Mouse (Mus musculus) gastrocnemius, adult 8-10 months (tissue): Measurements from ENCODE around the gene Tnfrsf4. TPM values are rescaled to one million over a fixed set of nuclear protein-coding genes. Genes with fewer than 3 reads are reported as not detected.

Experiments used
- DNase-seq, 2 experiments: peaks; one replicate each; pipeline ENCODE4 v3.0.0; 2022; ENCODE audit warnings: low spot score in 2 of 2
- total RNA-seq, 4 experiments: library from RNA; stranded (reverse); gene quantifications; 2 replicates each; pipeline ENCODE4 v1.2.4; 2022

Gene Tnfrsf4
- 1 to 10 TPM in 3 of 4 experiments, under 1 TPM in 1; 0.65 to 1.9 (median 1.4) TPM for total RNA-seq

DNA sequence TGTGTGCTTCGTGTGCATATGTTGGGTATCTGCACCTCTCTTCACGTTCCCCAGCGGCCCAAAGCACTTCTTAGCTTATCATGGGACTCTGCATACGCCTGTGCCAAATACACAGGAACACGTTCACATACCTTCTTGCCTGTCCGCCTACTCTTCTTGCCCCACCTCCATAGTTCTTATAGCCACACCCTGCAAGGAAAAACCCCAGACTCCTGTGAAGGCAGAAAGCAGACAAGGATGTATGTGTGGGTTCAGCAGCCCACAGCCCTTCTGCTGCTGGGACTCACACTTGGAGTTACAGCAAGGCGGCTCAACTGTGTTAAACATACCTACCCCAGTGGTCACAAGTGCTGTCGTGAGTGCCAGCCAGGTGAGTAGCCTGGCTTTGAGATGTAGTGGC lies at the start of gene Tnfrsf4:
Tnfrsf4 (plus strand) TSS at position 207 of the 400 bp plus-strand sequence.
- no peak for DNase-seq

- no peak for DNase-seq
Measured at GRCm38 (mm10) chr4:155964396-155964795, 49.2 kb upstream of the Tnfrsf4 start.

- DNase-seq = no peak
Measured at GRCm38 (mm10) chr4:155969043-155969653, 44.5 kb upstream of the Tnfrsf4 start.

DNA sequence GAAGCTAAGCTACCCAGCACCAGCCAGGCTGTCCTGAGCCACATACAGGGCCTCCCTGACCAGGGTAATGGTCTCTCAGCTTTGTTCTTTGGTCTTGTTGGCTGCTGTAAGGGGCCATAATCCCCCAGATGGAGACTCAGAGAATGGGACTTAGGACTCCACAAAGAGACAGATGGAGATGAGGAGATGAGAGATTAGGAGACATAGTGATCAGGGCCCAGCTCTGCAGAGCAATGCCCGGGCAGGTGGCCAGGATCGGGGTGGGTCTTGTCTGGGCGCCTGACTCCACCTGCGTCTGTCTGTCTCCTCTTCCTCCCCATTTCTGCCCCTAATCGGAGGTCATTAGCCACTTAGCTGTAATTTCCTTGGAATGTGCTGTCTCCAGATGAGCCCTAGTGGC lies 43.4 kb upstream of the Tnfrsf4 start:
- DNase-seq = no peak

DNA sequence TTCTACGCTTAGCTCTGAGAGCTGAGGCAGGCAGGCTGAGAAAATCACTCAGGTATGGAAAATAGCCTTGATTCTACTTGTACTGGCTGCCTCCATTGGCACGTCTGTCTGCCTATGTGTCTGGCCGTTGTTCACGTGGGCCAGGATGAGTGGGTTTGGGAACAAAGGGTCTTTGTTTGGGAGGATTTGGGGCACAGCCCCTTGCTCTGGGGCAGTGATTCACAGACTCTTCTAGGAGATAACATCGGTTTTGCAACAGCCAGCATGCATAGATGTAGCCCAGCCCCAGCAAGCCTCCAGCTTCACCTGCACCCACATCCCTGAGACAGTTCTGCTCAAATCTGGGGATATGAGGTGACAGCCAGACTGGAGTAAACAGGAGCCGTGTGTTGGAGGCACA lies 41.0 kb upstream of the Tnfrsf4 start:
- no peak for DNase-seq

DNA sequence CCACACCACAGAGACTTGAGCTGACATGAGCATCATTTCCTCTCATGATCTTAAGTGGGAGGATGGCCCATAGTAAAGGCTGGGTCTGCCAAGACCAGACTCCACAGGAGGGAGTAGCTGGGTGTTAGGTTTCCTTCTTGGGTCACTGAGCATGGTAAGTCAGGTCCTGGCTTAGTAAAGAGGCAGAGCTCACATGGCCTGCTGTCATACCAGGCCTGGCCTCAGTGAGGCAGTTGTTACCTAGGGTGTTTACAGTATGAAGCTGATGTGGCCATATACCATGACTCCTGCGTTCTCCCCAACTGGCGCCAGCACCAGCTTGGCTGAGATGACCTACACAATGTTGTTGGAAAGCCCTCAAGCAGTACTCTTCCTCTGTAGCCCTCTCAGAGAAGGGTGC lies 40.4 kb upstream of the Tnfrsf4 start:
- DNase-seq = no peak

DNA sequence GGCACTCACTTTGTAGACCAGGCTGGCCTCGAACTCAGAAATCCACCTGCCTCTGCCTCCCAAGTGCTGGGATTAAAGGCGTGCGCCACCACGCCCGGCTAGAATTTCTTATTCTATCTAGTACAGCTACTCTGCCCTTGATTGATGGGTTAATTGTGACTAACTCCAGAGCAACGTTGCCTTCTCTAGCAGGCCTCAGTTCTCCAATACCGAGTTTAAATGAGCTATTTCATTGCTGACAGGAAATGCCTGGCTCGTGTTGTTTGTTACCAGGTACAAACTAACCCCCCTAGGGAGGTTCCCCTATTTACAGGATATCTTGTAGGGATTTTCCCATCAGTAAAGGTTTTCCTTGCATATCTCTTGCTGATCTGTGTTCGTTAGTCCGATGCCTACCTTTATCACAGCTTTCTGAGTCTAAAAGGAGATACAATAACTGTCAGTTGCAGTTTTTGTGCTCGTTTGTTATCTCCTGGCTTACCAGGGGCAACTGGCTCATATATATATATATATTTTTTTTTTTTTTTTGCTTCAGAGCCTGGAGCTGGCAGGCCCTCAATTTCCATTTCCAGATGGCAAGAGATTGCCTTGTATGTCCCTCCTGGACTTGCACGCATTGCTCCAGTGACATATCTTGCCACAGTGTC lies 32.1 kb upstream of the Tnfrsf4 start:
- DNase-seq = no peak

- DNase-seq = no peak
Measured at GRCm38 (mm10) chr4:155983788-155984187, 29.9 kb upstream of the Tnfrsf4 start.

DNA sequence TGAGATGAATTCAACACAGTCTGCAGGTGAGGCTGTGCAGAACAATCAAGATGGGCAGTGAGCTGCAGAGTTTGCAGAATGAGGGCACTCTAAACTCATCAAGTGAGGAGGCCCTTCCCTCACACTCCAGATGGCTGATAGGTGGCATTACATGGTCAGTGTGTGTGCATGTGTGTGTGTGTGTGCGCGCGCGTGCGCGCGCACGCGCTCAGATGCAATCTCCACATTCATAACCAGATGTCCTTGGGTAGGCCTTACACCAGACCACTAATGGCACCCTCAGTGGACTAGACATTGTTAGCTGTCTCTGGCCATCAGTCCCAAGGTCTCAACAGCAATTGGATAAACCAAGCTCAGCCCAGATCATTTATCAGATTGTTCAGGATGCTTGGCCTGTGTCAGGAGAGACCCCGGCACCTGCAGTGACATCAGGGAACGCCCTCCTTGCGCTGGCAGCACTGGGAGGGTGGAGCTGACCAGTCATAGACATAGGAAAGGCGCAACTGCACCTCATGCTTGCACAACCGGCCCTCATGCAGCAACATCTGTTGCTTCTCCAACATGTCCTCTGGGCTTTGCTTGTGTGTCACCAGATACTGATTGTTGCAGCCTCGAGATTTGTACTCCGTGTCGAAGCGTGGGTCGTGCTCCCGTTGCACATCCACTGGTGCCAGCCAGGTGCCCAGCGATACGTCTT lies 22.3 kb upstream of the Tnfrsf4 start:
- no peak for DNase-seq

- no peak for DNase-seq
Measured at GRCm38 (mm10) chr4:155991908-155992230, 21.8 kb upstream of the Tnfrsf4 start.

- peak; percentile 74 to 81 for DNase-seq
Measured at GRCm38 (mm10) chr4:155992241-155992905, 21.3 kb upstream of the Tnfrsf4 start, which contains the start of the genes B3galt6 and Sdf4. Gene B3galt6 (minus strand): TSS chr4:155992649. Gene Sdf4 (plus strand): TSS chr4:155992872.

DNA sequence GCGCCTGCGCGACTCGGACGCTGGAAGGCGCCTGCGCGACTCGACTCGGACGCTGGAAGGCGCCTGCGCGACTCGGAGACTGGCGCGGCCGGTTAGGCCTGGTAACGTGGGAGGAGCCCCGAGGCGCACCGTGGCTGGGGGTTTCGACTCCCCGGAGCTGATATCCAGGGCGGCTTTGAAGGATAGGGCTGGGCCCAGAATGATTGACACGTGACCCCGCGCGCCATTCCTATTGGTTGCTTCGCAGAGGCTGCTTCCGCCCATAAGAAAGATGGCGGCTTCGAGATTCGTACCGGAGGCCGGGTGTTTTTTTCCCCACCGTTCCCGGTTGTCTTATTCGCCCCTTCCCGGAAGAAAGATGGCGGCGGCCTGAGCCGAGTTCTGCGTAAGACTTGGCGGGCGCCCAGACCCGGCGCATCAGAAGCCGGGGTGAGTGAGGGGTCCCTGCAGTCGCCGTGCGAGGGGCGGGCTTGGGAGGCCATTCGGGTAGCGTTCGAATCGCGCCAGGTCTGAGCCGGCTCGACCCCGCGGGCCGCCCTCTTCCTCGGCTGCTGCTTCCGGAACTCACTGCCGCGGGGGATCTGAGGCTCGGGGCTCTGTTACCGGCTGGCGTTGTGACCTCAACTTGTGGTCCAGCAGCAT lies 20.6 kb upstream of the Tnfrsf4 start:
- DNase-seq = peak; percentile 92 to 94

- DNase-seq = no peak
Measured at GRCm38 (mm10) chr4:155993606-155994005, 20.0 kb upstream of the Tnfrsf4 start.

- no peak for DNase-seq
Measured at GRCm38 (mm10) chr4:156004109-156004508, 9.5 kb upstream of the Tnfrsf4 start.

- no peak for DNase-seq
Measured at GRCm38 (mm10) chr4:156008369-156008768, 5.3 kb upstream of the Tnfrsf4 start.

- no peak for DNase-seq
Measured at GRCm38 (mm10) chr4:156014436-156014835, 793 bp downstream of the Tnfrsf4 start.

- DNase-seq = peak in 1 of 2 experiments; percentile 36
Measured at GRCm38 (mm10) chr4:156019771-156020170, 6.1 kb downstream of the Tnfrsf4 start.

DNA sequence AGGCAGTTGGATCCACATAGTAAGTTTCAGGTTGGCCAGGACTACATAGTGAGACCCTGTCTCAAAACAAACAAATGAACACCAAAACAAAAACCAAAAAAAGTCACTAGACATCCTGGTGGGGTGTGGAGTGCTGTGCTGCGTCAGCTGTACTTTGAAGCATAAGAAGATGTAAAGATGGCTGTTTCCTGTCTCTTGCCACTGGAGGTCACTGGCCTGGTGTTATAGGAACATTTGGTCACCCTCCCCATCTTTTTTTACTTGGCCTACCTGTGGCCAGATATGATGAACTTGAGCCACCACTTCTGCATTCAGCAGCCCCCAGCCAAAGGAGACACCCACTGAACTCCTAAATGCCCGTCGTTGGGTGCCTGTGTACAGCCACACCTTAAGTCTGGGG lies 7.7 kb downstream of the Tnfrsf4 start:
- DNase-seq = no peak

DNA sequence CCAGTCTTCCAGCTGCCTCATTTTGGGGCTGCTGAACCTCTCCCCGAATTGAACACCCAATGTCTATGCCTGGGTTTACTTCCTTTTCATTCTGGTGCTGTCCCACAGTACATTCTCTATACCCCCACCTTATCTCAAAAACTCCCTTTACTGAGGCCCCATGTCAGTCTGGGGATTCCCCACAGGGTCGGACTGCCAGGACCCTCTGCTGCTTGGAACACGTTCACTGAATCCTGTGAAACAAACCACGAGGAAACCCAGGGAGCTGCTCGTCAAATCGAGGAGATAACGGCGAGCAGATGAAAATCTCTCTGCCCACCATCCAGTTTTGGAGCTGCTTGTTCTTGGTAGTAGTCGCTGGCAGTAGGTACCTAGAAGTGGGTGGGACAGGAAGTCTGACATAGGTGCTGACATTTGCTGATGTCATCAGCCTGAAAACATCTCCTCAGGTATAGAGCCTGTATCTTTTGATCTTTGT lies 8.3 kb downstream of the Tnfrsf4 start:
- DNase-seq = no peak

DNA sequence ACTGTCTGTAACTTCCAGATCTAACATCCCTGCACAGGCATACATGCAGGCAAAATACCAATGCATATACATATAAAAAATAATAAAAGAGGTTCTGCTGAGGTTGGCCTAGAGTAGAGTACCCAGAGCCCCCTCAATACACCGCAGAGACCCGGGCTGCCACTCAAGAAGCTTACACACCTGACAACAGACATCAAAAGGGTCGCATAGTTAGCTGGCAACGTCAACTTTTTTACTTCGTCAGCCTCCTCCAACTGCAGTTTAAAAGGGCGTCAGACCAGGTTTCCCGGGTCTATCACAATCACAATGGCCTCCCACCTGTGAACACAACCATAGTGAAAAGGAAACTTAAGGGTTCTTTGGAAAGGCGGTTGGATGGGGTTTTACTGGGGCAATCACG lies 9.9 kb downstream of the Tnfrsf4 start:
- DNase-seq = no peak

DNA sequence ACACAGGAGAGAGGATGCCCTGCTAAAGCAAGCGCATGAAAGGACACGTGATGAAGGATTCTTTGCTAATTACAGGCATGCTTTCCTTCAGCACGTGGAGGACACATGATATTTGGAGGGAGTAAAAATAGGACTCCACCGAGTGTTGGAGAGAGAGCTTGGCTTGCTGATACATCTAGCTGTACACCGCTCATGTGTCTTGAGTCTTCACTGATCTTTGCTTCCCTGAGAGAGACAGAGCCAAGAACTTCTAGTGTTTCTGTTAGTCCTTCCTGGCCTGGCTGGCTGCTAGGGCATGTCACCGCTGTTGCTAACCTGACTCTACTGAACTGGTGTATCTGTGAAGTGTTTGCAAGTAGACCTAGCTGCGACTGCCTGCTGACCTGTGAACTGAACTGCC lies 10.5 kb downstream of the Tnfrsf4 start:
- peak; percentile 43 to 64 for DNase-seq
